Mouse (Mus musculus) gastrocnemius, adult 8-10 months (tissue): ENCODE measurements around the gene Ube2k. TPM values are rescaled to one million over a fixed set of nuclear protein-coding genes. Genes with fewer than 3 reads are reported as not detected.

ENCODE experiments used
- DNase-seq, 2 experiments: peaks; one replicate each; pipeline ENCODE4 v3.0.0; 2022; ENCODE audit warnings: low spot score in 2 of 2
- total RNA-seq, 4 experiments: library from RNA; stranded (reverse); gene quantifications; 2 replicates each; pipeline ENCODE4 v1.2.4; 2022

Gene Ube2k
- total RNA-seq, 4 experiments from 2014 or later: 47.2 to 60.8 (median 55.1) TPM

DNA sequence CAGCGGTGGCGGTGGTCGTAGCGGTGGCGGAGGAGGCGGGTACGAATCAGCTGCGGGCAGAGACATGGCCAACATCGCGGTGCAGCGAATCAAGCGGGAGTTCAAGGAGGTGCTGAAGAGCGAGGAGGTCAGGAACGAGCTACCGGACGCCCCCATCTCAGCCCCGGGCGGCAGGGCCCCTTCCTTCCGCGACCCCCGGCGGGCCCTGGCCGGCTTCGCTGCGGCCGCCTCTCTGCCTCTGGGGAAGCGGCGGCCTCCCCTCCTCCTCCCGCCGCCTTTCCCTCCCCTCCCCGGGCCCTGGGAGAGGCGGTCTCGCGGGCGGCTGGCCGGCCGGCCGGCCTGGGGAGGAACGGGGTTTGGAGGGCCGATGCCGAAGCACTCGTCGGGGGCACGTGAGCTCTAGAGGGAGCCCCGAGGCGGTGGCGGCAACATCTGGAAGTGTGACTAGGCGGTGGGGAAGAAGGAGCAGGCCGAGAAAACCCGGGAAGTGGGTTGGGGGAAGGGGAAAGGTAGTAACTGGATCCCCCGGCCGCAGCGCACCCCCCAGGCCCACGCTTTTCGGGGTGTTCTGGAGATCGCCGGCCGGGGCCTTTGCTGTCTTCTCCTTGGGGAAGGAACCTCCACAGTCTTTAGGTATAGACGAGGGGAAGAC is 513 bp downstream of the Ube2k start:
- peak in 1 of 2 experiments; percentile 4 for DNase-seq

DNA sequence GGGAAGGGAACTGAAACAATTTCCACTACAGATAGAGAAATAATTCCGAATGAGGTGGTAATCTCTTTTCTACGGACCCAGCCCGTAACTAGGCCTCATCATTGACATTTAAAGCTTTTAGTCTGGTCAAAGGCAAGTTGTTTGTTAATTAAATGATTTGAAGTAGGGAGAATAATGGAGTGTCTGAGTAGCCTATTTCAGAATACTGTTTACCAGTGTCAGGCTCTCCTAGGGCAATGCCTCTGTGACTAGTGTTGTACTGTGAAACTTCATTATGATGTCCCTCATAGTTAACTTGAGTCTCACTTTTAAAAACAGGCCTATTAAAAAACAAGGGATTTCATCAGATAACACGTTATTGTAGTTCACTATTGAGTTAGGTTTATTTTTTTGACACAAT is 1.1 kb downstream of the Ube2k start:
- DNase-seq: no peak

DNA sequence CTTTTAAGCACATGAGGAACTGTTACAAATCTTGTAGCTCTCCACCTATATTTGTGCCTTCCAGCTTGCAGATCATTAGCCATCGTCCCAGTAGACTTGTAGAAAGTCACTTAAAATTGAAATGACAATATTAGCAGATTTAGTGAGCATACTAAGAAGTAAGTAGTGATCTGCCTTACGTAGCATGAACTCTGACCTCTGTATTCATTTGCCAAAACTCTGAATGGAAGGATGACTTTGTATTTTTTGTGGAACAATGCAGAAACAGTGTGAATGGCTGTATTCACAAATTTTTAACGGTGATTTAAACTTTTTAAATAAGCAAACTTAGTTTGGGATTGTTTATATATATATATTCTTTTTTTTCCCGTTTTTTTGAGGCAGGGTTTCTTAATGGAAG is 1.8 kb downstream of the Ube2k start:
- DNase-seq: no peak

DNA sequence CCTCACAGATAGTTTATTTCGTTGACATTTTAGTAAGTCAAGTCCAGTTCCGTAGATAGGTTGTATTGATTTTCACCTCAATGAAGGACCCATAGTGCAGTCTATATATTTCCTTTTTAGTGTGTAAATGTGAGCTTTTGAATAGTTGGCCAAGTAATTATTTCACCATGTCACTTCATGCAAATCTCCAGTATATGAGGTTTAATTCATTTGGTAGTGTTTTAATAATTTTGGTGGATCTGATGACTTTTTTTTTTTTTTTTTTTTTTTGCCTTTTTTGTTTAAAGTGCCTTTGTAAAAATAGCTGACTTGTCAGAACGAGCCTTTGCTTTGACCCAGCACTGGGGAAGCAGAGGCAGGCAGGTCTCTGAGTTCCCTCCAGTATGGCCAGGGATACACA is 2.8 kb downstream of the Ube2k start:
- no peak for DNase-seq

DNA sequence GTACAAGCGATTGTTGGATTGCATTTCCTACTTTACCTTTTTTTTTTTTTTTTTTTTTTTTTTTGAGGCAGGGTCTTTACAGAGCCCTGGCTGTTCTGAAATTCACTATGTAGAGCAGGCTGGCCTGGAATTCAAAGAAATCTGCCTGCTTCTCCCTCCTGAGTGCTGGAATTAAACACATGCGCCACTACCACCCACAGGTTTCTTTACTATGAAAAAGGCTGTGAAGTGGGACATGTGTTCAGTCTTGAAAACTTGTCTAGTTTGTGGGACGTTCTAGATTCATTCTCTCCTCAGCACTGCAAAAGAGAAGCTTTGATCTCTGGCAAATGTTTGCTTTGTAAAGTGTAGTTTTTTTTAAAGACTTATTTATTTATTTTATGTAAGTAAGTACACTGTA is 4.9 kb downstream of the Ube2k start:
- DNase-seq: no peak

DNA sequence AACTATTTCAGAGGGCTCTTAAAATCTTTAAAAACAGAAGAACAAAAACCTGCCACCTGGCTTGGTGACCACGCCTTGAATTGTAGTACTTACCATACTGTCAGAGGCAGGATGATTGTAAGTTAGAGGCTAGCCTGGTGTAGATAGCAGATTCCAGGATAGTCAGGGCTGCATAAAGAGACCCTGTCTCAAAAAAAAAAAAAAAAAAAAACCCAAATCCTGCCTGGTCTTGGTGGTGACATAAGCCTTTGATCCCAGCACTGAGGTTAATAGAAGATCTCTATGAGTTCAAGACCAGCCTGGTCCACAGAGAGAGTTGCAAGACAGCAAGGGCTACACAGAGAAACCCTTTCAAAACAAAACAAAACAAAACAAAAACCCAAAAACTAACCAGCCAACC is 6.5 kb downstream of the Ube2k start:
- no peak for DNase-seq

DNA sequence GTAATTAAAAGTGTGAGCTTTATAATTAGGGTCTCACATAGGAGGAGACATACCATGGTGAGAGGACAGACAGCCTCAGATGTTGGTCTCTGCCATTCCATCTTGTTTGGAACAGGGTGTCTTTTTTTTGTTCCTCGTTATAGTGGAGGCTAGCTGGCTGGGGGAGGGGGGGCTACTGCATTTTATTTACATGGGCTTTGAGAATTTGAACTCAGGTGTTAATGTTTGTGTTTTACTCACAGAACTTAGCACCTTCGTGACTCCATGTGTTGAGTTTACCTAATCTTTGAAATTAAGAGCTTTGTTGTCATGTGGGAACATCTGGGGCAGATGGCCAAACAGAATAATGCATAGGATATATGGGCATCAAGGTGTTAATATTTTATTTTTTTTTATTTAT is 7.6 kb downstream of the Ube2k start:
- DNase-seq: no peak

DNA sequence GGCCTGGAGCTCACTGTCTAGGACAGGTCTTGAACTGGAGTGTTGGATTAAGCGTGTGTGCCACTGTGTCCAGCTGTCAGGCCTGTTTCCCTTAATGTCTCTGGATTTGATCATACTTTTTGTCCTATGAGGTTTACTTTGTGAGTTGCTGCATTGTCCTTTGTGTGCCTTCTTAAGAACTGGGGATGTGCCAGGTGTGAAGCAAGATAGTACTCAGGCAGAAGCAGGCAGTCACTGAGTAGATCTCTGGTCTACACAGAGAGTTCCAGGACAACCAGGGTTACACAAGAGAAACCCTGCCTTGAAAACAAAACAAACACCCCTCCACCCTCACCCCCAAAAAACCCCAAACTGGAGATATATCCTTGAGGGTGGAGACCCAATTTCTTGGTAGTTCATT is 12.6 kb downstream of the Ube2k start:
- DNase-seq: no peak

DNA sequence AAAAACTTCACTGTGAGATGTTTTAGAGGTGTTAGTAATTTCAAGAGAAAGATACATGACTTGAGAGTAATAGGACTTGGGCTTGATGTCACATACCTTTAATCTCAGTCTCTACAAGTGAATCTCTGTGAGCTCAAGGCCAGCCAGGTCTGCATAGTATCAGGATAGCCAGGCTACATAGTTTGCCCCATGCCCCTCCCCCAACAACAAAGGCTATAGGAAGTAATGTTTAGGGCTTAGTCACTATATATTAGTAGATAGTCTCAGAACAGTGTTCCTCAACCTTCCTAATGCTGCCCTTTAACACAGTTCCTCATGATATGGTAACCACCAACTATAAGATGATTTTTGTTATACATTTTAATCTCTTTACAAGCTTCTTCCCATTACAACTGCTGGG is 20.1 kb downstream of the Ube2k start:
- no peak for DNase-seq

DNA sequence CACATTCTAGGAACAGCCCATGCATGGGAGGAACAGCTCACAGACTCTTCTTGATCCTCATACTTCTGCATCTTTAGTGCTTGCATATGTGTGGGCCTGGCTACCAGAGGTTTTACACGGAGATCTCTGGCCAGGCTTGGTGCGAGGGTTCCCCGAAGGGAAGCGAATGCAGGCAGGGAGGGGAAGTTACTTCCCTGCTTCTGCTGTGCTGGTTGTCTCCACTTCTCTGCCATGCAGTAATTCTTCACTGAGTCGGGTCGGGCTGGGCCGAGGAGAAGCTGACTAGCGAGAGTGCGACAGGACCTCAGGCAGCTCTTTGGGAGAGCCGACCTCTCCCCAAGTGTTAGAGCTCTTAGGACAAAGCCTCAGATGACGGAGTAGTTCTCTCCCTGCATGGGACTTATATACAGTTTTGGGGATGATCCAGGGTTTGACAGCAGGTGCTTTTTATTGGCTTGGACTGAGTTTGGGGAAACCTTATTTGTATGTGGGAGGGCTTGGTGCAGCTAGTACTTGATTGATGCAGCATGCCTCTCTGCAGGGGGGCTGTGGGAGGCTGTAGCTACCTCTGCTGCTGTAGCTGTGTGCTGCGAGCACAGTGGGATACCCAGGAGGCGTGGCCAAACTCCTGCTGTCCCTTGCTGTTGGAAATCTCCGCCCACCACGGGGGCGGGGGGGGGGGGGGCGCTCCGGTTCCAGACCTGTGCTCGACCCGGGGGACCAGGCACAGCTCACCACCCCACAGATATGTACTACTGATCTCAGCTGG is 24.3 kb downstream of the Ube2k start:
- no peak for DNase-seq

DNA sequence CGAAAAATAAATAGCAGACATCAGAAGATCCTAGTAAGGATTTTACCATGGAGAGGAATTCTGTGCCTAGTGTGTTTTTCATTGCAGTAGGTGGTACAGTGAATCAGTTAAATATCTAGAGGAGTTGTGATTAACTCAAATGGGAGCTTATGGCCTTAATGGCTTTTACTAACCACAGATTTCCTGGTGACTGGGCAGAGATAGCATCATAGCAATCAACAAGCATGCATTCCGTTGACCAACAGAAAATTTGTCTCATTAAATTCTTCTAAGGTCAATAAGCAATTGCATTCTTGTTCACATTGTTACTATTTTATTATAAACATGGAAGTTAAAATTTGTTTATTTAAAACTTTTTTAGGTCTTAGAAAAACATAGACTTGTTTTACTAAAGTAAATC is 28.5 kb downstream of the Ube2k start:
- no peak for DNase-seq

DNA sequence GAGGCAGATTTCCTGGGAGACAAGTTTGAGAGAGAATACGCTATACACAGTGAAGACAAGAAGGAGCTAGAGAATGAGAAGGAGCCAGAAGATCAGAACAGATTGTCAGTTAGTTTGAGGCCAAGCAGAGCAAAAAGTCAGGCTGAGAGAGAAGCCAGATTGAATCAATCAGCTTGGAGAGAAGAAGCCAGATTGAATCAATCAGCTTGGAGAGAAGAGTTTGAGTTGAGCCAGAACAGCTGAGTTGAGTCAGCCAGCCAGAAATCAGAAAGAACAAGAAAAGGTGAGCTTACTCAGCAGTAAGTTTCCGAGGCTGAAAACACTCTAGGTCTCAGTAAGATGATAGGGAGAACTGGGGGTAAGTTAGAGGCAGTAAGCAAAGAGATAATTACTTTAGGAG is 37.8 kb downstream of the Ube2k start:
- DNase-seq: no peak

DNA sequence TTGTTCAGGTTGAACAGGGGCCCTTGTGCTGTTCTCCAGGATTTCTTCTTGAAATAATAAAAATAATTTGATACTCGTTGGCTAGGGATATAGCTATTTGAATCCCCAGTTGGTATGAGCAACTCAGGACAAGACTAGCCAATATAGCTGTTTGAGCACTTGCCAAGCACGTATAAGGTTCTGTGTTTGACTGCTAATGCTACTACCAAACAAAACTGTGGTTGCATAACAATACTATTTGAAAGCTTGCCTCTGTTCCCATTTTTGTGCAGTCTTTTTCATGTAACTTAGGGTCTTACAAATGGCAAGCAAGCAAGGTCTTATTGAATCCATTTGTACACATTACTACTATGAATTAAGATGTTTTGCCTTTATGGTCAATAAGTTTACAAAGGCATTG is 38.9 kb downstream of the Ube2k start:
- no peak for DNase-seq

DNA sequence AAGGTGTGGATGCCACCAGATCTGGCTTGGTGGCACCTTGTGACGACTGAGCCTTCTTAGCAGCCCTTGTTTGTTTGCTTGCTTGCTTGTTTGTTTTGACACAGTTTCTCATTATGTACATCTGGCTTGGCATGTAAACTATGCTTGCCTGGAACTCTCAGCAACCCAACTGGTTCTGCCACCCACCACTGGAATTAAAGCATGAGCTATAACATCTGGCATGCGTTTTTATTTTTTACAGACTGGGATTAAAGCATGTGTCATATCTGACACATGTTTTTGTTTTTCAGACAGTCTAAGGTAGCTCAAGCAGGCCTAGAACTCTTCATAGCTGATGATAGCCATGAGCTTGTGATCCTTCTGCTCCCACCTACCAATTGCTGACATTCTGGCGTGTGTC is 41.5 kb downstream of the Ube2k start:
- no peak for DNase-seq

DNA sequence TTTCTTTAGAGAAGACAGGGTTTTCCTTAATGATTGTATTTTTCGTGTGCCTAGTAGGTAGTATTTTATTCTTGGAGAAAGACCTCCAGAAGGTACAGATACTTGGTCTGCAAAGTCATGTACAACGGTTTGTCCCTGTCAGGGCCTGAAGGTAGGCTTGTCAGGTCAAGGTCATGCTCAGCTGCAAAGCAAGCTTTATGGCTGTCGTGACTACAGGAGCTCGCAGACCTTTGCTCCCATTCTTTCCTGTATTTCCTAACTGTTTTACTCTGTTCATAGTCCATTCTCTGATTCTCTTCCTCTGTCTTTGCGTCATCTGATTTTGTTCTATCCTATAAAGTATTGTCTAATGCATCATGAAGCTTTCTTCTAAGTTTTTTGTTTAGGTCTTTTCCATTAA is 49.3 kb downstream of the Ube2k start:
- no peak for DNase-seq

DNA sequence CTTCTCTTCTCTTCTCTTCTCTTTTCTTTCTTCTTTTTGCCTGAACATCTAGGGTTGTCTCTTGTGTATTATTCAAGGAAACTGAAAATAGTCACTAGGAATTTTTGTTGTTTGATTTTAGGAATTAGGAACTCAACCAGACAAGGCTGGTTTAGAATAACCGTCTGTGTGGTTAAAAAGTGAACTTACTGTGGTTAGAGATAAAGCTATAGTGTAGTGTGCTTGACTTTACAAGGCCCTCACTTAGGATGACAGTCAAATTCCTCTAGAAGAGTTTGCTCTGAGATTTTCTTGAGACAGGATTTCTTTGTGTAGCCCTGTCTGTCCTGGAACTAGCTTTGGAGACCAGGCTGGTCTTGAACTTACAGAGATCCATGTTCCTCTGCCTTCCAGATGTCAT is 53.2 kb downstream of the Ube2k start:
- no peak for DNase-seq

DNA sequence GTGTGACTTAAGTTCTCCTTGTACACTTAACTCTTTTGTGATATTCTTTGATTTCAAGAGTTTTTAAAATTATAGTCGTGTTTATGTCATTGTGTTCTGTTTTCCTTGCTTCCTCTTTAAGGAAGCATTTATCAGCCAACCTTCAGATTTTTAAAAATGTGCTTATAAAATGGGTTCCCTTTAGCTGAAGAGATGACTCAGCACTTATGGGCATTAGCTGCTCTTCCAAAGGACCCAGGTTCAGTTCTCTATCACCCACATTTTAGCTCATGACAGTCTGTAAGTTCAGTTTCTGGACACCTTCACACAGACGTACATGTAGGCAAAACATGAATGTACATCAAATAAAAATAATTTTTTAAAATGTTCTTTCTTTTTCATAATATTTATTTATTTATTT is 55.4 kb downstream of the Ube2k start:
- no peak for DNase-seq

DNA sequence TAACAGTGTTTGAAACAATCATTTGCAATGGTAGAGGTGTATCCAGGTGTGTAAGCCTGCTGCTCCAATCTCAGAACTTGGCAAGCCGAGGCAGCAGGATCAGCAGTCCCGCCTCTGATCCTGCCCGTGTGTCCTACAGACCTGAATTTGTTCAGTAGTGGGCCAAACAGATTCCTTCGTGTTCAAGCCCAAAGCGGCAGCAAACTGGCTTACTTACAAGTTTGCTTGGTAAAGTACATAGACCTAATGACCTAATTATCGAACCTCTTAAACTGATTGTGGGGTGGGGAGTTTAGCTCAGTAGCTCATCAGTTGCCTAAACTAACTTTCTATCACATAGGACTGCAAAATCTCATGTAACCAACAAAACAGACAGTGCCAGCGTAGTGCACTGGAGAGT is 62.6 kb downstream of the Ube2k start:
- DNase-seq: no peak

DNA sequence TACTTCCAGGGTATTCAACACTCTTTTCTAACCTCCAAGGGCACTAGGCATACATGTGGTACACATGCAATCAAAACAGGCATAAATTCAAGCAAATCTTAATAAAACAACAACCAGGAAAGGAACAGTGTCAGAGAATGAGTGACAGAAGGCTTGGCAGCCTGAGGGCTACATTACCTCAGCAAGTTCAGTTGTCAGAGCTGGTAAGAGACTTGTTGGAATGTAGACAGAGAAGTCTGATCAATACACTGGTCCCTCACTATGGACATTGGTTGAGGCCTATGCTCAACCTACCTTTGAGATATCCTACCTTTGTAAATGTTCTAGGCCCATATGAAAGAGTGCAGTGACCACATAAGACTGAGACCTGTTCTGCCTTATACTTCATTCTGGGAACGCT is 69.8 kb downstream of the Ube2k start:
- DNase-seq: no peak

DNA sequence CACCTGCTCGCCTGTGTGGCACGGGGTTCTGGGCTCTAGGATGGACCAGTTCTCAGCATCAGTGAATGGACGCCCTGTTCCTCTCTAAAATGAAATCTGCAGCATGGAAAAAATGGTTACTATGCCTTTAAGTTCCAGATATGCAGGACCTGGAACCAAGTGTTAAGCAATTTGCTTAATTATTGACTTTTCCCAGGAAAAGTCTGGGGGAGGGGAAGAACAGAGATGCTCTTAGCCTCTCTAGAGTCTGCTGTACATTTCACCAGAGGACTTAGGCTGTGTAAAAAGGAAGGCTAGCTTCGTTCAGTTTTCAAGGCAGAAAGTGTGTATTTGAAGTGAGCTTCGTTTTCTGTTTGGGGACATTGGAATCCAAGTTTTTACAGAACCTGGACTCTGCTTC is 72.7 kb downstream of the Ube2k start:
- no peak for DNase-seq

DNA sequence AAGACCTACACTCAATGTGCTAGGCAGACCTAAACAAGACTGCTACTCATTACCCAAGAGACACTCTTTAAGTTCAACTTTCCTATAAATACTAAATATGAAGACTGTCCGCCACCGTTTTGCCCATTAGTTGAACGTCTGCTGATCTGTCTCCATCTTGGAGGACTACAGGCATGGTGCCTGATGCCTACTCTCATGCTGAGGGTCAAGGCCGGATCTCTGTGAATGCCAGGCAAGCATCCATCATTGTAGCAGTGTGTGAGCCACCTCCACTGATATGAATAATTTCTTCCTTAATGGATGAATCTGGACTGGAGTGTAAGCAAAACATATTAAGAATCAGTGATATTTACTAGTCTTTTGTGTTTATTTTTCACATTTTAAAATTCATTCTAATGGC is 73.5 kb downstream of the Ube2k start:
- no peak for DNase-seq

DNA sequence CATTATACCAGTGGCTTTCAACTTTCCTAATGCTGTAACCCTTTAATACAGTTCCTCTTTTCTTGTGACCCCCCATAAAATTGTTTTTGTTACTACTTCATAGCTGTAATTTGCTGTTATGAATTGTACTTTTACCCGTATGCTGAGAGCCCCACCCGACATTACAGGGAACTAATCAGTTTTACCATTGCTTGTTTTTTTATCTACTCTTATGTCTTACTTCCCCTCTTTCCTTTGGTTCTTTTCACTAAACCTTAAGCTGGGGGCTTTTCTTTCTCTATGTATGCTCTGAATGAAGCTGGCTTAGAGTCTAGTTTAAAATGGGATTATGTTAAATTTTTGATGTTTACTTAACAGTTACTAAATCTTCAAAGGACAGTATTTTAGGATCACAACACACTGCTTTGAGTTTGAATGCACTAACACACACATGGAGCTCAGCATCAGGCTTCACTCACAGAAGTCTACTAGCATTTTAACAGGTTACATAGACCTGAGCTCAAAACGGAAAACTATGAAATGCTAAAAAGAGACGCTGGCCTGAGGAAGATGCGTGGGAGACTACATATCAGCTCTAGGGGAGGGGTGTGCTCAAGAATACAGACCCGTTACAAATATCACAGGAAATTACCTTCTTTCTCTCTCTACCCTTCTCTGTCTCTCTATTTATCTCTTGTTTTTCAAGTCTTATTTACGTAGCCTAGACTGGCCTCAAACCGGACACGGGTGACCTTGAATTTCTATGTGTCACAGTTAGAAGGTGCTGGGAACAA is 76.3 kb downstream of the Ube2k start:
- no peak for DNase-seq

DNA sequence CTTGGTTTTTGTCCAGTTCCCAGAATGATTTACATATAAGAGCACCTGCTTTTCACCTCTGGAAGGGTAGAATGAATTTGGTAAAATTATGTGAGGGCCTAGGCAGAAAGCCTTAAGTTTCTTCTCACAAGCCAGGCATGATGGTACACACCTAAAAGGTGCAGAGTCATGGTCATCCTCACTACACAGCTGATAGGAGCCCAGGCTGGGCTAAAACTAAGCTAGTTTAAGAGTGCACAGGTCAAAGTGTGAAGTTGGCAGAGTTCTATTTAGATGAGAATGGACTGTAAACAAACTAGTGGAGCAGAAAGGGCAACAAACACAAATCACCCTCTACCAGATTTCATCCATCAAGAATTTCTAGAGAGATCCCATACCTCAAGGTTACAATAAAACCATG is 87.3 kb downstream of the Ube2k start:
- DNase-seq: no peak
